In the genomic region with DNA sequence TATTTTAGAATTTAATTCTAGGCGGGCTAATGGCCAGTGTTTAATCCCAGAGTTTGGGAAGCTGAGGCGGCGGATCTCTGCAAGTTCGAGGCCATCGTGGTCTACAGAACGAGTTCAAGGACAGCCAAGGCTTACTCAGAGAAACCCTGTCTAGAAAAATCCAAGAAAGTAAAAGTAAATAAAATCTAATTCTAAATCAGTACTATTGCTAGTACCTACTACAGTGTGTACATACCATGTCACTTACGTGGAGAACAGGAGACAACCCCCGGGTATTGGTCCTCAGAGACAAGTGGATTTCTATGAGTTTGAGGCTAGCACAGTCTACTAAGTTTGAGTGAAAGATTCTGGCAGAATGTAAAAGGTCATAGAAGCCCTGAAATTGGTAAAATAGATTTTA, we compare ENCODE assay signal across 8 mouse cellular contexts. TPM values are rescaled to one million over a fixed set of nuclear protein-coding genes. Genes with fewer than 3 reads are reported as not detected.
DNase-seq lines count a peak whose midpoint lies in the region; ATAC-seq and TF ChIP-seq lines count a peak whose summit lies in the region.

No protein-coding gene starts in this region.

- no peak for TF ChIP-seq EP300 in heart, postnatal 0 days (IDR thresholded peaks at IDR 0.05; ENCODE audit: low read depth)

- peaks cover 9% of the 10 kb centered on the region for H3K4me1 ChIP-seq in heart, postnatal 0 days (ENCODE audit: control insufficient read depth, insufficient read depth)
- H3K4me1 ChIP-seq in bone marrow, adult 2 months (ENCODE audit: control insufficient read depth, insufficient read depth, low read length) = peaks cover 1% of the 10 kb centered on the region; the same call in 1 of the 2 replicates
- no peaks in the 10 kb centered on the region for H3K4me1 ChIP-seq in hindbrain, embryonic 11.5 days (replicated peaks; ENCODE audit: control insufficient read depth, insufficient read depth, low read length)
- peaks cover 13% of the 10 kb centered on the region for H3K4me1 ChIP-seq in midbrain, embryonic 11.5 days (ENCODE audit: control insufficient read depth, insufficient read depth, low read length)

- H3K9me3 ChIP-seq in heart, postnatal 0 days (replicated peaks; ENCODE audit: control insufficient read depth, low read length) = no peaks in the 10 kb centered on the region
- no peaks in the 10 kb centered on the region for H3K9me3 ChIP-seq in hindbrain, embryonic 11.5 days (ENCODE audit: control insufficient read depth, low read length)
- H3K9me3 ChIP-seq in midbrain, embryonic 11.5 days (ENCODE audit: control insufficient read depth, low read length) = no peaks in the 10 kb centered on the region

- TF ChIP-seq CTCF in heart, postnatal 0 days (IDR thresholded peaks at IDR 0.05; ENCODE audit: low read depth) = no peak
- no peak for TF ChIP-seq CTCF in bone marrow, adult 2 months (IDR thresholded peaks at IDR 0.05; ENCODE audit: control insufficient read depth, insufficient read depth, low read length)

- H3K9ac ChIP-seq in heart, postnatal 0 days (replicated peaks; ENCODE audit: low read depth, low read length) = peak overlapping the region; percentile 80
- peak overlapping the region; percentile 78 for H3K9ac ChIP-seq in hindbrain, embryonic 11.5 days (ENCODE audit: low read depth, low read length)
- H3K9ac ChIP-seq in midbrain, embryonic 11.5 days (ENCODE audit: low read length) = peak overlapping the region; percentile 89; the same call in 1 of the 2 replicates

- whole genome bisulfite sequencing in heart, postnatal 0 days = 26% methylated on average over 8 of the region's 8 CpGs
- 26% methylated on average over 8 of the region's 8 CpGs for WGBS in bone marrow, adult 2 months
- 37% methylated on average over 8 of the region's 8 CpGs for WGBS in hindbrain, embryonic 11.5 days
- 30% methylated on average over 8 of the region's 8 CpGs for WGBS in midbrain, embryonic 11.5 days

- H3K27me3 ChIP-seq in heart, postnatal 0 days (ENCODE audit: control insufficient read depth, insufficient read depth, low read length) = no peaks in the 10 kb centered on the region
- no peaks in the 10 kb centered on the region for H3K27me3 ChIP-seq in hindbrain, embryonic 11.5 days (ENCODE audit: control insufficient read depth, insufficient read depth, low read length)
- H3K27me3 ChIP-seq in midbrain, embryonic 11.5 days (ENCODE audit: control insufficient read depth, insufficient read depth, low read length) = no peaks in the 10 kb centered on the region

- peak overlapping the region; percentile 64 for H3K4me2 ChIP-seq in heart, postnatal 0 days (ENCODE audit: low read depth, low read length)
- peak overlapping the region; percentile 35 for H3K4me2 ChIP-seq in hindbrain, embryonic 11.5 days (replicated peaks; ENCODE audit: low read depth, low read length)
- peak overlapping the region; percentile 50 for H3K4me2 ChIP-seq in midbrain, embryonic 11.5 days

- no peak; the same call in 1 of the 2 replicates for ATAC-seq in heart, postnatal 0 days (ENCODE audit: insufficient read depth, low read depth)
- no peak; the same call in 1 of the 2 replicates for ATAC-seq in hindbrain, embryonic 11.5 days (ENCODE audit: low FRiP score)
- ATAC-seq in midbrain, embryonic 11.5 days (ENCODE audit: low FRiP score) = peak; percentile 31; the same call in 1 of the 2 replicates

- peaks cover 17% of the 10 kb centered on the region for H3K36me3 ChIP-seq in heart, postnatal 0 days (replicated peaks; ENCODE audit: control insufficient read depth, insufficient read depth, low read length)
- H3K36me3 ChIP-seq in hindbrain, embryonic 11.5 days (ENCODE audit: control insufficient read depth, insufficient read depth, low read length) = 0 out of 2 replicates have a peak, but pooled peaks cover 5% of the 10 kb centered on the region
- H3K36me3 ChIP-seq in midbrain, embryonic 11.5 days (ENCODE audit: control insufficient read depth, insufficient read depth, low read length) = peaks cover 6% of the 10 kb centered on the region; the same call in 1 of the 2 replicates

- no peak for TF ChIP-seq POLR2A in bone marrow, adult 2 months (IDR thresholded peaks at IDR 0.05; ENCODE audit: borderline replicate concordance, control insufficient read depth, low read depth, low read length)

- DNase-seq in heart, postnatal 0 days (ENCODE audit: low spot score) = no peak
- DNase-seq in heart, adult 18-20 months = no peak
- no peak for DNase-seq in hindbrain, embryonic 11.5 days (ENCODE audit: low spot score)
- DNase-seq in midbrain, embryonic 11.5 days (ENCODE audit: low spot score, missing footprints) = no peak
- DNase-seq in retina, postnatal 1 day = no peak
- DNase-seq in left cerebral cortex, adult 8-10 months (ENCODE audit: low spot score in 2 of 2) = no peak
- no peak for DNase-seq in adrenal gland, adult (ENCODE audit: inconsistent age in 2 of 2, low spot score in 1 of 2)

- peak overlapping the region; percentile 91 for H3K27ac ChIP-seq in heart, postnatal 0 days (ENCODE audit: low read depth)
- peak overlapping the region; percentile 84 for H3K27ac ChIP-seq in bone marrow, adult 2 months (ENCODE audit: control insufficient read depth, insufficient read depth, low read depth, low read length, poor library complexity)
- H3K27ac ChIP-seq in hindbrain, embryonic 11.5 days (ENCODE audit: low read depth, low read length) = peak overlapping the region; percentile 70
- peak overlapping the region; percentile 70; the same call in 1 of the 2 replicates for H3K27ac ChIP-seq in midbrain, embryonic 11.5 days (ENCODE audit: low read depth, low read length)

- H3K4me3 ChIP-seq in heart, postnatal 0 days (ENCODE audit: low read depth, low read length) = peak overlapping the region; percentile 85
- peak overlapping the region; percentile 90 for H3K4me3 ChIP-seq in bone marrow, adult 2 months (replicated peaks; ENCODE audit: control insufficient read depth, low read depth, low read length)
- peak overlapping the region; percentile 70 for H3K4me3 ChIP-seq in hindbrain, embryonic 11.5 days (ENCODE audit: low read depth, low read length)
- peak overlapping the region; percentile 85 for H3K4me3 ChIP-seq in midbrain, embryonic 11.5 days (ENCODE audit: low read depth, low read length)

RNA-seq across cellular contexts. Expression of a gene that starts 0.5 kb away (rescaled TPM):
- total RNA-seq in heart, postnatal 0 days (2014; rRNA removed; ENCODE audit: low replicate concordance) = 8.8 and 20.5 TPM in 2 replicates
- 19.9 and 21.0 TPM in 2 replicates for polyA plus RNA-seq in heart, postnatal 0 days (2015; fragmentation: Nextera tagmentation; extraction: Ambion mirVana)
- total RNA-seq in heart, adult 18-20 months (2021) = 10 to 100 TPM; 13.1 to 13.2 TPM
- polyA plus RNA-seq in bone marrow, adult 2 months (2011; ENCODE audit: insufficient read depth, insufficient read length, low replicate concordance, missing spikeins) = 7.1 and 8.5 TPM in 2 replicates
- polyA plus RNA-seq in hindbrain, embryonic 11.5 days (2014; fragmentation: Nextera tagmentation; extraction: Ambion mirVana) = 29.4 and 30.3 TPM in 2 replicates
- 31.3 and 33.3 TPM in 2 replicates for polyA plus RNA-seq in midbrain, embryonic 11.5 days (2014; fragmentation: Nextera tagmentation; extraction: Ambion mirVana)
- 10 to 100 TPM in 1 of 4 experiments, 1 to 10 TPM in 3; 8.6 to 10.4 (median 9.1) TPM for total RNA-seq in left cerebral cortex, adult 8-10 months (2022)

RNA-seq across cellular contexts. Expression of a gene that starts 8.6 kb away (rescaled TPM):
- 32.9 and 37.1 TPM in 2 replicates for total RNA-seq in heart, postnatal 0 days (2014; rRNA removed; ENCODE audit: low replicate concordance)
- 104 and 111 TPM in 2 replicates for polyA plus RNA-seq in heart, postnatal 0 days (2015; fragmentation: Nextera tagmentation; extraction: Ambion mirVana)
- total RNA-seq in heart, adult 18-20 months (2021) = 10 to 100 TPM; 46.4 to 55.3 TPM
- polyA plus RNA-seq in bone marrow, adult 2 months (2011; ENCODE audit: insufficient read depth, insufficient read length, low replicate concordance, missing spikeins) = 71.5 and 97.1 TPM in 2 replicates
- polyA plus RNA-seq in hindbrain, embryonic 11.5 days (2014; fragmentation: Nextera tagmentation; extraction: Ambion mirVana) = 325 and 347 TPM in 2 replicates
- polyA plus RNA-seq in midbrain, embryonic 11.5 days (2014; fragmentation: Nextera tagmentation; extraction: Ambion mirVana) = 384 and 403 TPM in 2 replicates
- 100 to 1,000 TPM; 173 to 198 (median 182) TPM for total RNA-seq in left cerebral cortex, adult 8-10 months (2022)

RNA-seq across cellular contexts. Expression of a gene that starts 10.0 kb away (rescaled TPM):
- total RNA-seq in heart, postnatal 0 days (2014; rRNA removed; ENCODE audit: low replicate concordance) = 9.5 and 16.2 TPM in 2 replicates
- polyA plus RNA-seq in heart, postnatal 0 days (2015; fragmentation: Nextera tagmentation; extraction: Ambion mirVana) = 14.0 and 14.7 TPM in 2 replicates
- 10 to 100 TPM; 14.2 to 16.0 TPM for total RNA-seq in heart, adult 18-20 months (2021)
- polyA plus RNA-seq in bone marrow, adult 2 months (2011; ENCODE audit: insufficient read depth, insufficient read length, low replicate concordance, missing spikeins) = 21.4 and 32.6 TPM in 2 replicates
- polyA plus RNA-seq in hindbrain, embryonic 11.5 days (2014; fragmentation: Nextera tagmentation; extraction: Ambion mirVana) = 41.3 and 61.2 TPM in 2 replicates
- polyA plus RNA-seq in midbrain, embryonic 11.5 days (2014; fragmentation: Nextera tagmentation; extraction: Ambion mirVana) = 37.4 and 42.8 TPM in 2 replicates
- 10 to 100 TPM; 39.2 to 44.4 (median 42.8) TPM for total RNA-seq in left cerebral cortex, adult 8-10 months (2022)
